Mouse (Mus musculus): ENCODE results near the gene Slc30a7.

Gene Slc30a7

GRCm38 (mm10) chr3:116006978-116007940 is at the start of gene Slc30a7, which contains the start of gene Extl2:
Slc30a7 (minus strand) TSS chr3:116007406.
Extl2 (plus strand) TSS chr3:116007462.
- DNase-seq (ENCODE audit: low read depth in 1 of 2, low spot score in 2 of 2): peak; percentile 14 to 54

- DNase-seq (ENCODE audit: low read depth in 1 of 2, low spot score in 2 of 2): no peak
These were observed 39.8 kb upstream of the Slc30a7 start for GRCm38 (mm10) chr3:116047034-116047433.

- DNase-seq (ENCODE audit: low read depth in 1 of 2, low spot score in 2 of 2): no peak
These were observed 38.8 kb upstream of the Slc30a7 start for GRCm38 (mm10) chr3:116046000-116046399.

GRCm38 (mm10) chr3:116040776-116041175 is 33.6 kb upstream of the Slc30a7 start:
- no peak for DNase-seq (ENCODE audit: low read depth in 1 of 2, low spot score in 2 of 2)

- no peak for DNase-seq (ENCODE audit: low read depth in 1 of 2, low spot score in 2 of 2)
These were observed 26.6 kb upstream of the Slc30a7 start for GRCm38 (mm10) chr3:116033871-116034222.

GRCm38 (mm10) chr3:116033218-116033870 is 26.1 kb upstream of the Slc30a7 start:
- no peak for DNase-seq (ENCODE audit: low read depth in 1 of 2, low spot score in 2 of 2)

- DNase-seq (ENCODE audit: low read depth in 1 of 2, low spot score in 2 of 2): no peak
These were observed 23.1 kb upstream of the Slc30a7 start for GRCm38 (mm10) chr3:116030152-116030788.

- DNase-seq (ENCODE audit: low read depth in 1 of 2, low spot score in 2 of 2): no peak
These were observed 19.8 kb upstream of the Slc30a7 start for GRCm38 (mm10) chr3:116026996-116027395.

- no peak for DNase-seq (ENCODE audit: low read depth in 1 of 2, low spot score in 2 of 2)
These were observed 18.5 kb upstream of the Slc30a7 start for GRCm38 (mm10) chr3:116025701-116026100.

- DNase-seq (ENCODE audit: low read depth in 1 of 2, low spot score in 2 of 2): no peak
These were observed 17.5 kb upstream of the Slc30a7 start for GRCm38 (mm10) chr3:116024669-116025068.

- DNase-seq (ENCODE audit: low read depth in 1 of 2, low spot score in 2 of 2): no peak
These were observed 17.0 kb upstream of the Slc30a7 start for GRCm38 (mm10) chr3:116024236-116024635.

- no peak for DNase-seq (ENCODE audit: low read depth in 1 of 2, low spot score in 2 of 2)
These were observed 11.9 kb upstream of the Slc30a7 start for GRCm38 (mm10) chr3:116019136-116019535.

GRCm38 (mm10) chr3:116018606-116019005 is 11.4 kb upstream of the Slc30a7 start:
- no peak for DNase-seq (ENCODE audit: low read depth in 1 of 2, low spot score in 2 of 2)

- no peak for DNase-seq (ENCODE audit: low read depth in 1 of 2, low spot score in 2 of 2)
These were observed 8.9 kb upstream of the Slc30a7 start for GRCm38 (mm10) chr3:116016116-116016515.

GRCm38 (mm10) chr3:116014901-116015300 is 7.7 kb upstream of the Slc30a7 start:
- no peak for DNase-seq (ENCODE audit: low read depth in 1 of 2, low spot score in 2 of 2)

GRCm38 (mm10) chr3:116009622-116010344 is 2.6 kb upstream of the Slc30a7 start:
- DNase-seq (ENCODE audit: low read depth in 1 of 2, low spot score in 2 of 2): no peak

GRCm38 (mm10) chr3:116007941-116008440 is 785 bp upstream of the Slc30a7 start:
- DNase-seq (ENCODE audit: low read depth in 1 of 2, low spot score in 2 of 2): peak; percentile 24 to 39

GRCm38 (mm10) chr3:116006284-116006977 is 775 bp downstream of the Slc30a7 start:
- peak; percentile 19 to 49 for DNase-seq (ENCODE audit: low read depth in 1 of 2, low spot score in 2 of 2)

- DNase-seq (ENCODE audit: low read depth in 1 of 2, low spot score in 2 of 2): no peak
These were observed 10.3 kb downstream of the Slc30a7 start for GRCm38 (mm10) chr3:115996929-115997328.

GRCm38 (mm10) chr3:115993025-115993424 is 14.2 kb downstream of the Slc30a7 start:
- DNase-seq (ENCODE audit: low read depth in 1 of 2, low spot score in 2 of 2): no peak

Data from monocyte, adult 2 months (primary cell).